Mouse (Mus musculus) liver, postnatal 0 days (tissue): ENCODE data around the gene Pde4d.

Source experiments
- CTCF ChIP-seq: sonication (generic); IDR thresholded peaks from 2 replicates; pipeline ENCODE4 v1.5.1; 2016; ENCODE audit warnings: antibody characterized with exemption, low read depth
- EP300 ChIP-seq: IDR thresholded peaks from 2 replicates; pipeline ENCODE4 v1.6.1; 2016; ENCODE audit warnings: antibody characterized with exemption, low read depth, mild to moderate bottlenecking

DNA sequence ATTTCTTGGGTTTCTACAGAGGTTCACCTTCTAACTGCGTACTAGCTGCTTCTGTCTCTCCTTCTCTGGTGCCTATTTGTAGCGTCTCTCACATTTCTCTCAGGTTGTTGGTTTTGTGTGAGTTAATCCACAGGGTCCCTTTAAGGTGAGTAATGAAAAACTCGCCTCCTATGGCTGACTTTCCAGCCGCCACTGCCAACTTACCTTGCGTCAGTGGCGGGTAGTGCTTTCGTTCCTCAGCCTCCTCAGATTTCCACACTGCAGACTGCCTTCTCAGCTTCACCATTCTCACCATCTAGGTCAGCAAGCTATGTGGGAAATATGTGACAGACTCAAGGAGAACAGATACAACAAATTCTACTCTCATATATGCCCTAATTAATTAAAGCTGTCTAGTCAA, 977.8 kb downstream of the Pde4d start:
- TF ChIP-seq CTCF (no peak), EP300 (no peak)
